Mouse (Mus musculus) stomach, embryonic 14.5 days (tissue): ENCODE results near the gene Abt1. TPM values are rescaled to one million over a fixed set of nuclear protein-coding genes. Genes with fewer than 3 reads are reported as not detected.

Experiments used
- ATAC-seq: fragments of 200-750 bp; cut with Nextera tagmentation; 2 replicates; pipeline ENCODE4 v1.8.0; 2017; ENCODE audit warnings: low read depth, moderate TSS enrichment; ENCODE audit not compliant: insufficient number of reproducible peaks, insufficient read depth, low FRiP score
- H3K27ac ChIP-seq: fragments of 300-500 bp; sonication (generic); 2 replicates; pipeline ENCODE4 v1.5.1; 2014; ENCODE audit warnings: mild to moderate bottlenecking, low read length, moderate library complexity, mixed read lengths
- H3K27me3 ChIP-seq: fragments of 300-500 bp; sonication (generic); 2 replicates; pipeline ENCODE4 v1.6.1; 2014; ENCODE audit warnings: low read length, control low read depth, mixed read lengths; ENCODE audit not compliant: control insufficient read depth, insufficient read depth
- H3K36me3 ChIP-seq: fragments of 300-500 bp; sonication (generic); 2 replicates; pipeline ENCODE4 v1.6.1; 2014; ENCODE audit warnings: mild to moderate bottlenecking, control low read depth, low read length, moderate library complexity, mixed read lengths; ENCODE audit not compliant: control insufficient read depth, insufficient read depth
- H3K4me1 ChIP-seq: fragments of 300-500 bp; sonication (generic); 2 replicates; pipeline ENCODE4 v1.6.1; 2014; ENCODE audit warnings: low read length, control low read depth, mixed read lengths; ENCODE audit not compliant: control insufficient read depth, insufficient read depth
- H3K4me2 ChIP-seq: fragments of 300-500 bp; sonication (generic); replicated peaks from 2 replicates; pipeline ENCODE4 v1.6.1; 2014; ENCODE audit warnings: low read depth, low read length, control low read depth
- H3K4me3 ChIP-seq: fragments of 300-500 bp; sonication (generic); 2 replicates; pipeline ENCODE4 v1.5.1; 2014; ENCODE audit warnings: low read depth, low read length, control low read depth
- H3K9ac ChIP-seq: fragments of 300-500 bp; sonication (generic); replicated peaks from 2 replicates; pipeline ENCODE4 v1.6.1; 2014; ENCODE audit warnings: low read depth, mild to moderate bottlenecking, control low read depth, low read length, moderate library complexity, mixed read lengths
- H3K9me3 ChIP-seq: fragments of 300-500 bp; sonication (generic); 2 replicates; pipeline ENCODE4 v1.6.1; 2016; ENCODE audit warnings: low read depth, low read length, control low read depth; ENCODE audit not compliant: control insufficient read depth
- WGBS: fragments of 180-500 bp; shearing (Covaris S2); extraction: QIAGEN DNeasy Blood & Tissue Kit; methylation state at CpG from one replicate; pipeline ENCODE4 v1.1.7; 2014; 5-methylcytosine and 5-hydroxymethylcytosine counted together
- polyA plus RNA-seq: library from polyadenylated mRNA; unstranded; fragments of >200 nt; fragmentation: Nextera tagmentation; extraction: Ambion mirVana; gene quantifications from 2 replicates; pipeline ENCODE4 v1.2.1, GENCODE M21; 2014

The Abt1 gene
- 12.0 and 12.4 TPM in 2 replicates for polyA plus RNA-seq

DNA sequence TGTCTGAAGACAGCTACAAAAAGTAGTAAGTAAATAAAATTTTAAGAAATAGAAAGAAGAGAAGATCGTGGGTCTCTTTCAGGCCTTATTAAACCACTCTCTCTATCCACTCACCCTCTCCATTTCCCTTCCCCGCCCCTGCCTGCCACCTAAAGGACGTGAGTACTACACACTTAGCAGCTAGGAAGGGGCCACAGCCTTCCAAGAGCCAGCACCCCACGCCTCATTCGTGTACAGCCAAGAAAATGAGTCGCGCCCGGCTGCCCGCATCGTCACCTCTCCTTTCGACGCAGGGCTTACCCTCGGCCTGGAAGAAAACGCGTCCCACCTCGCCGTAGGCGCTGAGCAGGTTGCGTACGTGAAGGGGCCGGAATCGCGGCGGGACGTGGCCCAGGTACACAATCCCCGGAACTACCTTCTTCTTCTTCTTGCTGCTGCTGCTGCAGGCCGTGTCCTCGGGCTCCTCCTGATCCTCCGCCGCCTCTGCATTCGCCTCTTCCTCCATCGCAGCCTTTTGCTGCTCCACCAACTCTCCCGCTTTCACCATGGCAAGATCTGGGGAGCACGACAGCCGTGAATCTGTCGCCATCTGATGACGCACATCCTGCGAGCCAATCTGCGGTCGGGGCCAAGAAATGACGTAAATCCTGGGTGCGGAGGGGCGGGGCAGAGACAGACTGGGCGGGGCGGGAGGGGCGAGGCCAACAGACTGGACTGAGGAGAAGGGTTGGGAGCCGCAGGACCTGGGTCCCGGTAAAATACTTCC is at the start of gene Abt1:
Abt1 (minus strand) TSS at position 581 of the 766 bp plus-strand sequence.
- H3K27ac ChIP-seq = peak within 1 kb of the TSS; percentile 56; the same call in 1 of the 2 replicates
- H3K4me2 ChIP-seq = peak within 1 kb of the TSS; percentile 62
- H3K9ac ChIP-seq = peak within 1 kb of the TSS; percentile 78
- peak within 1 kb of the TSS; percentile 82 for H3K4me3 ChIP-seq
- ATAC-seq = peak; percentile 90
- under 1% methylated on average over 48 of the region's 48 CpGs for WGBS
- peaks cover 24% of the 10 kb centered on the region for H3K36me3 ChIP-seq
- H3K4me1 ChIP-seq = peaks cover 2% of the 10 kb centered on the region; the same call in 1 of the 2 replicates
- H3K9me3 ChIP-seq = no peaks in the 10 kb centered on the region
- no peaks in the 10 kb centered on the region for H3K27me3 ChIP-seq

- H3K4me1 ChIP-seq = 0 out of 2 replicates have a peak, but pooled peaks cover 3% of the 10 kb centered on the region
- no peak overlapping the region for H3K27ac ChIP-seq
- WGBS = 5% methylated on average over 9 of the region's 9 CpGs
- H3K4me3 ChIP-seq = no peak overlapping the region
- H3K36me3 ChIP-seq = no peaks in the 10 kb centered on the region
- no peak overlapping the region for H3K9ac ChIP-seq
- no peak overlapping the region for H3K4me2 ChIP-seq
- H3K27me3 ChIP-seq = no peaks in the 10 kb centered on the region
- H3K9me3 ChIP-seq = no peaks in the 10 kb centered on the region
- peak; percentile 84; the same call in 1 of the 2 replicates for ATAC-seq
Measured at GRCm38 (mm10) chr13:23466911-23467310, 43.2 kb upstream of the Abt1 start.

DNA sequence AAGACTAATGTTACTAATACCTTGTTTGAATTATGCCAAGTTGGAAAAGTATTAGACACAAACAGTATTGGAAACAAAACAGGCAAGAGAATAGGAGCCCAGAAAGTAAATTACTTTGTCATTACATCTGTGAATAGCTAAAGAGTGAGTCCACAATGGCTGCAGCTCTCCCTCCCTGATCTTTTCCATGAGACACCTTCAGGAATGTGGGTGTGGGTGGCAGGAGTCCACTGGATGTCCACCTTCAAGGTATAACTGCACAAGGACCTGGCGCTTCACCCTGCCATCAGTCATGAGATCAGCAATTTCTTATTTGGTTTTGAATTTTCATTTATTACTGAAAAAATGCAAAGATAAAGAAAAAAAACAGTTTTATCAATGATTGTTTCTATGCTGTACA is 42.6 kb upstream of the Abt1 start:
- H3K27me3 ChIP-seq = no peaks in the 10 kb centered on the region
- H3K4me1 ChIP-seq = 0 out of 2 replicates have a peak, but pooled peaks cover 3% of the 10 kb centered on the region
- H3K36me3 ChIP-seq = no peaks in the 10 kb centered on the region
- 72% methylated on average over 1 of the region's 1 CpGs for WGBS
- H3K9ac ChIP-seq = no peak overlapping the region
- H3K27ac ChIP-seq = no peak overlapping the region
- peak overlapping the region; percentile 62; the same call in 1 of the 2 replicates for H3K4me2 ChIP-seq
- no peak for ATAC-seq
- no peaks in the 10 kb centered on the region for H3K9me3 ChIP-seq
- H3K4me3 ChIP-seq = no peak overlapping the region

DNA sequence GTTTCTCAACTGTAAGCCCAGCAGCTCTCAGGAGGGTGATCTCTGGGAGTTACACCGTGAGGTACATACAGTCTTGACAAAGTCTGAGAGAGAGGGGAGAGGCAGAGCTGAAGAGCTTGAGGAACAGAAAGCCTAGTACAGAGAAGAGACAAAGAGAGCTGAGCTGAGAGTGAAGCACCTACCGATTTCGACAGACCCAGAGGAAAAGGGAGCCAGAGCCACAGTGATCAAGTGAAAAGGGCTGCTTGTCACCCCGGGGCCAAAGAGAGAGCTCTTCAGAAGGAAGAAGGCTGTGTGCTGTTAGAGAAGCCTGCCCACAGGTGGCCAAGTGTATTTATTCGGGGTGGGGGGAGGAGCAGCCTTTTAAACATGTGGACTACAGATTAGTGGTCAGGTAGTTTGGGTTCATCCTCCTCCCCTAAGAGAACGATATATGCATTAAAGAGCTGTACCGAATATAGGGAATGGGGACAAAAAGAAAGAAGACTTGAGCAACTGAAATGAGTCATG is 42.0 kb upstream of the Abt1 start, which contains the start of gene Btn1a1:
Btn1a1 (minus strand) TSS at position 302 of the 510 bp plus-strand sequence.
- Histone ChIP-seq H3K4me1 (0 out of 2 replicates have a peak, but pooled peaks cover 3% of the 10 kb centered on the region), H3K4me3 (peak within 1 kb of the TSS; percentile 56), H3K36me3 (no peaks in the 10 kb centered on the region), H3K27ac (no peak within 1 kb of the TSS), H3K9ac (peak within 1 kb of the TSS; percentile 1; the same call in 1 of the 2 replicates), H3K9me3 (no peaks in the 10 kb centered on the region), H3K4me2 (peak within 1 kb of the TSS; percentile 62), H3K27me3 (no peaks in the 10 kb centered on the region)
- ATAC-seq = no peak
- WGBS = 0% methylated on average over 7 of the region's 7 CpGs

DNA sequence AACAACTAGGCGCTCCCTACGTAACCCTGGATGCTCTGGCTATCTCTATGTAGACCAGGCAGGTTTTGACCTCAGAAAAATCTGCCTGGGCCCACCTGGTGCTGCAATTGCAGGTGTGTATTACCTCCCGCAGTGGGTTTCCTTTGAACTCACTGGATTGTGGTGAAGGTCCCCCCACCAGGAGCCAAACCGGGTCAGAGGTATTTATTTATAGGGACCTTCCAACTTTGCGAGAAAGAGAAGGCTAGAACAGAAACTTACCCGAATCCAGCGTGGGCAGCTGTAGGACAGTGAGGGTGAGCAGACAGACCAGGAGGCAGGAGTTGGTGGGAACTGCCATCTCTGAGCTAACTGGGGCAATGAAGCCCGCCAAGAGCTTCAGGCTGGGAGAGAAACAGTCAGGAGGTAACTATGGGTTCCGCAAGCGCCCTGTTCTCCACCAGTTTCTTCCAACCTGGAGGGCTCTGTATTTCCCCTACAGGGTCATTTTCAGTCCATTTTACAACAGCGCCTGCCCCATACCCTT is 41.2 kb upstream of the Abt1 start:
- Histone ChIP-seq H3K36me3 (no peaks in the 10 kb centered on the region), H3K27me3 (no peaks in the 10 kb centered on the region), H3K9me3 (no peaks in the 10 kb centered on the region), H3K4me1 (0 out of 2 replicates have a peak, but pooled peaks cover 3% of the 10 kb centered on the region), H3K27ac (no peak overlapping the region), H3K9ac (peak overlapping the region; percentile 1; the same call in 1 of the 2 replicates), H3K4me3 (peak overlapping the region; percentile 56), H3K4me2 (peak overlapping the region; percentile 62)
- WGBS = 9% methylated on average over 11 of the region's 11 CpGs
- ATAC-seq = no peak

DNA sequence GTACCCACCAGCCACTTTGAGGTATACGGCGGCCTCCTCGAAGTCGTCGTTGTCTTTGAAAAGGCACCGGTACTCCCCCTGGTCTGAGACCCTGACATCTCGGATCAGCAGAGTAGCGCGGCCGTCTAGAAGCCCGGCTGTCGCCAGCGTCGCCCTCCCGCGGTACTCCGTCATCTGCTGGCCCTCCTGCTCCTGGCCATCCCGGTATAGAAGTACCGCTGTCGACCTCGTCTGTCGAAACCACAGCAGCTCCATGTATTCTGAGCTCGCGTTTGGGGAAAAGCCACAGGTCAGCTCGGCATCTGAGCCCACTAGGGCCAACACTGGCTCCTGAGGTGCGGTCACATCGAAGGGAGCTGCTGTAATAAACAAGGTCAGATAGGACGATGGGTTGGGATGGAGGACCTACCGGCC is 40.6 kb upstream of the Abt1 start:
- no peak overlapping the region for H3K27ac ChIP-seq
- no peaks in the 10 kb centered on the region for H3K27me3 ChIP-seq
- H3K9me3 ChIP-seq = no peaks in the 10 kb centered on the region
- H3K4me2 ChIP-seq = peak overlapping the region; percentile 62
- WGBS = under 1% methylated on average over 29 of the region's 29 CpGs
- 0 out of 2 replicates have a peak, but pooled peaks cover 3% of the 10 kb centered on the region for H3K4me1 ChIP-seq
- peak overlapping the region; percentile 56 for H3K4me3 ChIP-seq
- no peaks in the 10 kb centered on the region for H3K36me3 ChIP-seq
- no peak for ATAC-seq
- H3K9ac ChIP-seq = peak overlapping the region; percentile 31; the same call in 1 of the 2 replicates

DNA sequence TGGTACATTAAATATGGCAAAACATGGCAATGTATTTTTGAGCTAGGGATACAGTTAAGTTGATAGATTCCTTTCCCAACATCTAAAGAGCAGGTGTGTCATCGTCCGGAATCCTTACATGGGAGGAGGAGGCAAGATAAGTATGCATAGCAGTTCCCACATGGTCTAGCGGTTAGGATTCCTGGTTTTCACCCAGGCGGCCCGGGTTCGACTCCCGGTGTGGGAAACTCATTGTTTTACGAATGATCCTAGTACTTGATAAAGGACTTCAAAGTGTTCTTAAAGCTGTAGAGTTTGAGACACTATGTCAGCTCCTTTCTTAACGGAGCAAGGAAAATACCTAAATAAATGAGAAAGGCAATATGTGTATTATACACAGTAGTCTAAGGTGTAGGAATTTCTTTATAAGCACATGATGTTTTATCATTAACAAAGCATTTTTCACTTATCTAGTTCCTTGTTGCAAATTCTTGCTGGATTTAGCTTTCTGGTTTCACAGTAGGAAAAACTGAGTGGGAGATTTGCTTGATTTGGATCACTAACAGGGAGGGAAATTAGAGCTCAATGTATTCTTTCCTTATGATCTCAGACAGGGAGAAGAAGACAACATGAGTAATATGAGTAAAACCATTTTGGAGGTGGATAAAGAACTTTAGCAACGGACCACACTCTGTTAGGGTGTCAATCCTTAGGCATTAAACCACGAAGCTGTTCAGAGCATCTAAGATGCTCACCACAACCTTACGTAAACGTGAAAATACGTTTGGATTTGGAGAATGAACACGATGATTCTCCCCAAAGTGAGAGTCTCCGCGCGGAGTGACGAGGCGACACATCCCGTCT is 39.9 kb upstream of the Abt1 start:
- Histone ChIP-seq H3K9me3 (no peaks in the 10 kb centered on the region), H3K4me1 (0 out of 2 replicates have a peak, but pooled peaks cover 3% of the 10 kb centered on the region), H3K4me2 (peak overlapping the region; percentile 62), H3K27ac (no peak overlapping the region), H3K9ac (peak overlapping the region; percentile 31; the same call in 1 of the 2 replicates), H3K4me3 (peak overlapping the region; percentile 56), H3K27me3 (no peaks in the 10 kb centered on the region), H3K36me3 (no peaks in the 10 kb centered on the region)
- 2% methylated on average over 21 of the region's 21 CpGs for WGBS
- peak; percentile 77 for ATAC-seq

DNA sequence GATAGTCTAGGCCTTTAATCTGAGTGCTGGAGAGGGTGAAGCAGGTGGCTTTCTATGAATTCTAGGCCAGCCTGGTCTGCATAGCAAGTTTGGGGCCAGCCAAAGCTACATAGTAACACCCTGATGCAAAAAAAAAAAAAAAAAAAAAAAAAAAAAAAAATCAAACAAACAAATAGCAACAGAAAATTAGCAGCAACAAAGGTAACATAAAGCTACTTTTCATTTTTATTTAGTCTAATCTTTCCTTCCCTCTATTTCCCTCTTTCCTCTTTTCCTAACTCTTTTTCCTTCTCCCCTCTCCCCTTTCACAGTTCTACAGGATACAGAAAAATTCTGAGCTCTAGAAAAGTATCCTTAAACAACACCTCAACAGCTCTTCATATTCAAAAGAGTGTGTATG is 39.0 kb upstream of the Abt1 start:
- 0 out of 2 replicates have a peak, but pooled peaks cover 3% of the 10 kb centered on the region for H3K4me1 ChIP-seq
- no peak overlapping the region for H3K27ac ChIP-seq
- H3K36me3 ChIP-seq = no peaks in the 10 kb centered on the region
- H3K9ac ChIP-seq = no peak overlapping the region
- H3K4me2 ChIP-seq = no peak overlapping the region
- H3K4me3 ChIP-seq = no peak overlapping the region
- no peaks in the 10 kb centered on the region for H3K27me3 ChIP-seq
- no peak for ATAC-seq
- no peaks in the 10 kb centered on the region for H3K9me3 ChIP-seq
